Mouse (Mus musculus) c-Kit-positive CD71-negative TER-119-negative erythroid progenitor cells, embryonic 14.5 days (primary cell): Measurements from ENCODE around the gene Wdr46.

ENCODE experiments used
- DNase-seq: peaks from one replicate; pipeline ENCODE4 v3.0.0-alpha.2; 2013; ENCODE audit warnings: low read depth

Gene Wdr46

DNA sequence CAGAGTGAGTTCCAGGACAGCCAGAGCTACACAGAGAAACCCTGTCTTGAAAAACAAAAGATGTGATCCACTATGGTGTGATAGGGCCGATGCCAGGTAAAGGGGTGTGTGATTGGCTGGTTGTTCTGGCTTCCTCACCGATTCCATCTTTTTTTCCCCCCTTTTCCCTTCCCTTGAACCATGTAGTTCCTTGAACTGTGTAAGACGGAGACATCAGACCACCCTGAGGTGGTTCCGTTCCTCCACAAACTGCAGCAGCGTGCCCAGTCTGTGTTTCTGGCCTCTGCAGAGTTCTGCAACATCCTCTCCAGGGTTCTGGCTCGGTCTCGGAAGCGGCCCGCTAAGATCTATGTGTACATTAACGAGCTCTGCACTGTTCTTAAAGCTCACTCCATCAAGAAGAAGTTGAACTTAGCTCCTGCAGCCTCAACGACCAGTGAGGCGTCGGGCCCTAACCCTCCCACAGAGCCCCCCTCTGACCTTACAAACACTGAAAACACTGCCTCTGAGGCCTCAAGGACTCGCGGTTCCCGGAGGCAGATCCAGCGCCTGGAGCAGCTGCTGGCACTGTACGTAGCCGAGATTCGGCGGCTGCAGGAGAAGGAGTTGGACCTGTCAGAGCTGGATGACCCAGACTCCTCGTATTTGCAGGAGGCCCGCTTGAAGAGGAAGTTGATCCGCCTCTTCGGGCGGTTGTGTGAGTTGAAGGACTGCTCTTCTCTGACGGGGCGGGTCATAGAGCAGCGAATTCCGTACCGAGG, 29.2 kb upstream of the Wdr46 start:
- DNase-seq = no peak

DNA sequence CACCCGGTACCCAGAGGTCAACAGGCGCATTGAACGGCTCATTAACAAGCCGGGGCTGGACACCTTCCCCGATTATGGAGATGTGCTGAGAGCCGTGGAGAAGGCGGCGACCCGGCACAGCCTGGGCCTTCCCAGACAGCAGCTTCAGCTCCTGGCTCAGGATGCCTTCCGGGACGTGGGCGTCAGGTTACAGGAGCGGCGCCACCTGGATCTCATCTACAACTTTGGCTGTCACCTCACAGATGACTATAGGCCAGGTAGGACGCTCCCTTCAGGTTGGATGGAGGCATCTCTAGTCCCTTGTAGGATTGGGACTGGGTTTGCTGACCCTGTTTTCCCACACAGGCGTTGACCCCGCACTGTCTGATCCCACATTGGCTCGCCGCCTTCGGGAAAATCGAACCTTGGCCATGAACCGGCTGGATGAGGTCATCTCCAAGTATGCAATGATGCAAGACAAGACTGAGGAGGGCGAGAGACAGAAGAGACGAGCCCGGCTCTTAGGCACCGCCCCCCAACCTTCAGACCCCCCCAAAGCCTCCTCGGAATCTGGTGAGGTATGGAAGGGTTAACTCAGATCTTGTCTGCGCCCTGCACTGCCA, 28.5 kb upstream of the Wdr46 start:
- DNase-seq = no peak

DNA sequence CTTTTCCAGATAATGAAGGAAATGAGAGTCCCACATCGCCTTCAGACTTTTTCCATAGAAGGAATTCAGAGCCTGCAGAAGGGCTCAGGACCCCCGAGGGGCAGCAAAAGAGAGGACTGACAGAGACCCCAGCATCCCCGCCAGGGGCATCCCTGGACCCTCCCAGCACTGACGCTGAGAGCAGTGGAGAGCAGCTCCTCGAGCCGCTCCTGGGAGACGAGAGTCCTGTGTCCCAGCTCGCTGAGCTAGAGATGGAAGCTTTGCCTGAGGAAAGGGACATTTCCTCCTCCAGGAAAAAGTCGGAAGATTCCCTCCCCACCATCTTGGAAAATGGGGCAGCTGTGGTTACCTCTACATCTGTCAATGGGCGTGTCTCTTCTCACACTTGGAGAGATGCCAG, 27.2 kb upstream of the Wdr46 start:
- DNase-seq = no peak

DNA sequence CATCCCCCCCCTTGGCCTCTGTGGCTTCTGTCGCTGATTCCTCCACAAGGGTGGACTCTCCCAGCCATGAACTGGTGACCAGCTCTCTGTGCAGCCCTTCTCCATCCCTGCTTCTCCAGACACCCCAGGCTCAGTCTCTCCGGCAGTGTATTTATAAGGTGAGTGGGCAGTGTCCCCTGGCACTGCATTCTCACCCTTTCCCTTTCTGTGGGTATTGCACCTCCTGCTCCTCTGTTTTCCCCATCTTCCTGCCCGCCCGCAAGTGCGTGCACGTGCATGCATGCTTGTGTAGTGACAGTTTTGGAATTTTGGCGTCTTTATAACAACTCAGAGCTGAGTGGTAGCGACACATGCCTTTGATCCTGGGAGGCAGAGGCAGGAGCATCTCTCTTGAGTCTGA, 26.6 kb upstream of the Wdr46 start:
- DNase-seq = no peak

DNA sequence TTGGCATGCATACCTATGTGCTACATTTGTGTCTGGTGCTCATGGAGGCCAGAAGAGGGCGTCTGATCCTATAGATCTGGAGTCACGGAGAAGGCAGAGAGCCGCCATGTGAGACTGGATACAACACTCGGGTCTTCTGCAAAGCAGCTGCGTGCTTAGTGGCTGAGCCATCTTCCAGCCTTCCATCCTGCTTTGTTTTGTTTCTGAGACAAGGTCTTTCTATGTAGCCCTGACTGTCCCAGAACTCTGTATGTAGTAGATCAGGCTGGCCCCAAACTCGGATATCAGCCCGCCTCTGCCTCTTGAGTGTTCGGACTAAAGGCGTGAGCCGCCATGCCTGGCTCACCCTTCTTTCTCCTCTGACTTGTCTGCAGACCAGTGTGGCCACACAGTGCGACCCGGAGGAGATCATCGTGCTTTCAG, 25.5 kb upstream of the Wdr46 start:
- DNase-seq = no peak

DNA sequence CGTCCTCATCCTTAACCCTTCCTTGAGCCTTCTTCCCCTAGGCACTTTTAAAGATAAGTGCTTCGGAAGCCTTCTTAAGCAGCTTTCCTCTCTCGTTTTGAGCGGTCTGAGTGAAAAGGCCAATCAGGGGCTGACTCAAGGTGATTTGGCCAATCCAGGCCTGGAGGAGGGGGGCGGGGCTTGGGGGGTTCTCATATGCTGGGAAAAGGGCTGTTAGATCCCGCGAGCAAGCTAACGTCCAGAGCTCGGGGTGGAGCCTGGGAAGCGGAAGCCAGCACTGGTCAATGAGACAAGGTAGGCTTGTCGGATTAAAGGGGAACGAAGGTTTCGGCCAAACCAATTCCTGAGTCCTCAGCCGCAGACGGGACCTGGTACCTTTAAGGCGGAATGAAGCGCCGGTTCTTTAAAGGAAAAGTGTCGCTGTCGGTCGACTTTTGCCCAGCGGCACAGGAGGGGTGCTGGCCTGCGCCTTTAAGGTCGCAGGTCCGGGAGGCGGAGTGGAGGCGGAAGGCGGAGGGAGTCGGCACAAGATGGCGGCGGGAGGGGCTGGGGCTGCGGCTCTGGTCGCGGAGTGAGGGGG, 24.7 kb upstream of the Wdr46 start, which contains the start of the genes Tapbp and Zbtb22:
TSS of gene Tapbp (plus strand) at position 229 of the 580 bp plus-strand sequence.
TSS of gene Zbtb22 (plus strand) at position 234 of the 580 bp plus-strand sequence.
- peak; percentile 98 for DNase-seq

DNA sequence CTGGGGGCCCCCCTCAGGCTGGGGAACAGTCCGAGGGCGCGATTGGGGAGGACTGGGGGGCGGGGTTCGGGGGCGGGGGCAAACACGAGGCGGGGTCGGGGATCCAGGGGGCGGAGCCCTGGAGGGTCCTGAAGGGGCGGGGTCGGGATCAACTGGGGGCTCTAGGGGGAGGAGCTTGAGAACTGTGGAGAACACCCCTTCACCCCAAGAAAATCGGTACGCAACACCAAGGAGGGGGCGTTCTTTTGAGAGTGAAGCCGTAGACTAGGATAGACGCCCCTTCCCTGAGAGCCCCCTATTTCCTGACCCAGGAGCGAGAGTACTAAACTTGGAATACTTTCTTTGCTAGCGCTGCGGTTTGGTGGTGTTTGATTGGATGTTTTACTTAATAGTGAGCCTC, 24.2 kb upstream of the Wdr46 start:
- DNase-seq = no peak

DNA sequence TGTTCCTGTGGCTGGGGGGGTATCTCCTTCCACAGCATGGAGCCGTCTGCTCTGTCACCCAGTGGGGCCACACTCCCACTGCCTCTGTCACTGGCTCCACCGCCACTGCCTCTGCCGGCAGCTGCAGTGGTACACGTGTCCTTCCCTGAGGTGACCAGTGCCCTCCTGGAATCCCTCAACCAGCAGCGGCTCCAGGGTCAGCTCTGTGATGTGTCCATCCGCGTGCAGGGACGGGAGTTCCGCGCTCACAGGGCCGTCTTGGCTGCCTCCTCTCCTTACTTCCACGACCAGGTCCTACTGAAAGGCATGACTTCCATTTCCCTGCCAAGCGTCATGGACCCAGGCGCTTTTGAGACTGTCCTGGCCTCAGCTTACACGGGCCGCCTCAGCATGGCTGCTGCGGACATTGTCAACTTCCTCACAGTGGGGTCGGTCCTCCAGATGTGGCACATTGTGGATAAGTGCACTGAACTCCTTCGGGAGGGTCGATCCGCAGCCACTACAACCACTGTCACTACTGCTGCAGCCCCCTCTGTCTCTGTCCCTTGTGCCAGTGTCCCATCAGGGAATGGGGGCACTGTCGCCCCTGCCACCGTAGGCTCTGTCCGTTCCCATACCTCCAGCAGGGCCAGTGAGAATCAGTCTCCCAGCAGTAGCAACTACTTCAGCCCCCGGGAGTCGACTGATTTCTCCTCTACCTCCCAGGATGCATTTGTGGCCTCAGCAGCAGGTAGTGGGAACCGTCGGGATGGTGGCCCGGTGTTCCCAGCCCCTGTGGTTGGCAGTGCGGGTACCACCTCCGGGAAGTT, 23.4 kb upstream of the Wdr46 start:
- no peak for DNase-seq

DNA sequence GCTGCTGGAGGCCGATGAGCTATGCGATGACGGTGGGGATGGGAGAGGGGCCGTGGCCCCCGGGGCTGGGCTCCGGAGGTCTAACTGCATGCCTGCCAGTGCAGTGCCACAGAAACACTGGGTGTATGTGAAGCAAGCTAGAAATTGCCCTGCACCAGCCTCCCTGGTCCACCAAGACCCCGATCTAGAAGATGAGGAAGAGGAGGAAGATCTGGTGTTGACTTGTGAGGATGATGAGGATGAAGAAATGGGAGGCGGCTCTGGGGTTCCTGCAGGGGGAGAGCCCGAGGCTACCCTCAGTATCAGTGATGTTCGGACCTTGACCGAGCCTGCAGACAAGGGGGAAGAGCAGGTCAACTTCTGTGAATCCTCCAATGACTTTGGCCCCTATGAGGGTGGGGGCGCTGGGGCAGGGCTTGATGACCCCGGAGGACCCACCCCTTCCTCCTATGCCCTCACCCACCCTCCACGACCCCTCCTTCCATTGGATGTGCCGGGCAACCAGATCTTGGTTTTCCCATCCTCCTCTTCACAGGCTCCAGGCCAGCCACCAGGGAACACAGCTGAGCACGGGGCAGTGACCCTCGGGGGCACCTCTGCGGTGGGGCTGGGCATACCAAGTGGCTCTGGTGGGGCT, 22.7 kb upstream of the Wdr46 start:
- no peak for DNase-seq

DNA sequence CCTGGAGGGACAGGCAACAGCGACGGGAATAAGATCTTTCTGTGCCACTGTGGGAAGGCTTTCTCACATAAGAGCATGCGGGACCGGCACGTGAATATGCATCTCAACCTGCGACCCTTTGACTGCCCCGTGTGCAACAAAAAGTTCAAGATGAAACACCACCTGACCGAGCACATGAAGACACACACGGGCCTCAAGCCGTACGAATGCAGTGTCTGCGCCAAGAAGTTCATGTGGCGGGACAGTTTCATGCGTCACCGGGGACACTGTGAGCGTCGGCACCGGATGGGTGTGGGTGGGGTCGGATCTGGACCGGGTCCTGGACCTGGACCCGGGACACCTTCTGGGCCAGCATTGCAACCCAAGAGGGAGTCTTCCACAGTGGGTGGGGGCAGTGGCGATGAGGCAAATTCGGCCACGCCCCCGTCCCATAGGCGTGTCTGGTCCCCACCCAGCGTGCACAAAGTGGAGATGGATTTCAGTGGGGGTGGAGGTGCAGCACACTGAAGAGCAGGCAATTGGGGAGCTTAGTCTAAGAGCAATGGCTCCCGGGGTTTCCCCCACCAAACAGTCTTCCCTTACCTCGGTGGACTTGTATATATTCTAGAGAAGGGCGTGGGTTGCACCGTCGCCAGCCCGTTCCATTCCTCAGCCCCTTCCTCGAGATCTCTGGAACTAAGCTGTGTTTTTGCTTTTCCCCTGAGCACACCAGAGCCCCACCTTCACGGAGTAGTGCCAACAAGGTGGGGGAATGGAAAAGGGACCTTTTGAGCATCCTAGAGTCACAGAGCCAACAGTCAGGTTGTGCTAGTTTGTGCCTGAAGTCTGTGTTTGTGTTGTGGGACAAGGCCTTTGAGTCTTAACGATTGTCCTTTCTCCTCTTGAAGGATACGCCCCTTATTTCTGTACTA, 21.9 kb upstream of the Wdr46 start:
- no peak for DNase-seq

DNA sequence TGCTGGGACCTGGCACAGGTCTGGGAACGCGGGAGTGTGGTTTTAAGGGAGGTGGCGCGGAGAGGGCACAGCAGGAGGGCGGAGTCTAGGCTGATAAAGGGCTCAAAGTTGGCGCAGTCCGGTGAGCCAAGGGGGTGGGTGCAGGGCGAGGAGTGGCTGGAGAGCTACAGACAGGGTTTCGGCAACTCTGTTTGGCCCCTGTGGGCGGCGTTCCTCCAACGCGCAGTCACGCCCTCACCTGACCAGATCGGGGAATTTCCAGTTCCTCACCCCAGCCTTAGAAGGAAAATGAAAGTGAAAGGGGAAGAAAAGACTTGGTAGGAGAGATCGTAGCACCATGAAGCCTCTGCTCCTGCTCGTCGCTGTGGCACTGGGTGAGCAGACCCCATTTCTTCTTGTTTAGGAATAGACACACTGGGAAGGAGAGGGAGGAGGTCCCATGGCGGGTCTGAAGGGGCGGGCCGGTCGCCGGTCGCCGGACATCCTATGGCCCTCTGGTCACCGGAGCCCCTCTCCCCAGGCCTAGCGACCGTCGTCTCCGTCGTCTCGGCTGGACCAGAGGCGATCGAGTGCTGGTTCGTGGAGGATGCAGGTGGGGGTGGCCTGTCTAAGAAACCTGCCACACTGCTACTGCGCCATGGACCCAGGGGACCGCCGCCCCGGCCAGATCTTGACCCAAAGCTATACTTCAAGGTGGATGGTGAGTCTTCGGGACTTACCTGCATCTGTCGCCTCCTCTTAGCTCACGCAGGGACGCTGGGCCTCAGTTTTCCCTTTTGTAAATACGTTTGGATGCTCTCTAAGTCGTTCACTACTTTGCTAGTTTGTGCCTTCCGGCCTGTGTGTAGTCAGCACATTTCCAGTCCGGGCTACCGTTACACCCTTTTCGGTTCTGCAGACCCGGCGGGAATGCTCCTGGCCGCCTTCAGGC, 20.8 kb upstream of the Wdr46 start:
- DNase-seq = no peak

DNA sequence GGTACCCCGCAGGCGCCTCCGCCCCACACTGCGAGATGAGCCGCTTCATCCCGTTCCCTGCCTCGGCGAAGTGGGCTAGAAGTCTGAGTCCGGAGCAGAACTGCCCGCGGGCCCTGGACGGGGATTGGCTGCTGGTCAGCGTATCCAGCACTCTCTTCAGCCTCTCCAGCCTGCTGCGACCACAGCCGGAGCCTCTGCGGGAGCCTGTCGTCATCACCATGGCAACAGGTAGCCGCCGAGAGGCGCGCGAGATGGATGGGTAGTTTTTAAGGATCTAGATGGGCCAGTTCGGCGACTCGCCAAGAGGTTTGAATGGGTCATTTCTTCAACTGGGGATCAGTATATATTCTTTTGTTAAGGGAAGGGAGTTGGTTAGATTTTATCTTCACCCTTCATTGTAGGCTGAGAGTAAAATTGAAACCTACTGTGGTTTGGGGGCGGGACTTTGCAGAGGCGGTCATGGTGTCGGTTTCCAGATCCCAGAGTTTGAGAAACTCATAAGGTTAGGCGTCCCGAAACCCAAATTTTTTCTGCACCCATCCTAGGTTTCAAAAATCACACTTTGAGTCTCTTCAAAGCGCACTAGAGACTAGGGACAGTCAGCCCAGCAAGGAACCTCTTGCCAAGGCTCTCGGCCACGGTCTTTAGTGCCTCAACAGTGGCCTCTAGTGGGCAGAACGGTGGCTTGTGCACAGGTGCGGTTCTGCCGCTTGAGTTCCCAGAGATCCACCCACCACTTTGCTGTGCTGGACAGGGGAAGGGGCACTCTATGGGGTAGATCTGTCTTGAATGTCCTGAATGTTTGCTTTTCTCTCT, 20.0 kb upstream of the Wdr46 start:
- no peak for DNase-seq

DNA sequence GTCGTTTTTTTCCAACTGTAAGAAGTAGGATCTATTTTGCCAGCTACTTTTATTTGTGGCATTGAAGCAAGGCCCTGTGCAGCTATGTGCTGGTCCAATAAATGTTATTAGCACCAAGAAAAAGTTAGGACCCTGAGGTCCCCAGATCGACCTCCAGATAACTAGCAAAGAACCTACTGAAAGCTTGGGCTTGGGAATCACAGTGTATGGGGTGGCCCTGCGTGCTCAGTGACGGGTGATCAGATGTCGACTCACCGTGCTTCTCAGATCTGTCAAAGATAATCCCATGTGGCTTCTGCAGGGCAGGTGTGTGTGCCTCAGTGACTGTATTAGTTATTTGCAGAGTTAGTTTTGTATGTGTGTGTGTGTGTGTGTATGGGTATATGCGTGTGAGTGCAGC, 19.1 kb upstream of the Wdr46 start:
- no peak for DNase-seq

DNA sequence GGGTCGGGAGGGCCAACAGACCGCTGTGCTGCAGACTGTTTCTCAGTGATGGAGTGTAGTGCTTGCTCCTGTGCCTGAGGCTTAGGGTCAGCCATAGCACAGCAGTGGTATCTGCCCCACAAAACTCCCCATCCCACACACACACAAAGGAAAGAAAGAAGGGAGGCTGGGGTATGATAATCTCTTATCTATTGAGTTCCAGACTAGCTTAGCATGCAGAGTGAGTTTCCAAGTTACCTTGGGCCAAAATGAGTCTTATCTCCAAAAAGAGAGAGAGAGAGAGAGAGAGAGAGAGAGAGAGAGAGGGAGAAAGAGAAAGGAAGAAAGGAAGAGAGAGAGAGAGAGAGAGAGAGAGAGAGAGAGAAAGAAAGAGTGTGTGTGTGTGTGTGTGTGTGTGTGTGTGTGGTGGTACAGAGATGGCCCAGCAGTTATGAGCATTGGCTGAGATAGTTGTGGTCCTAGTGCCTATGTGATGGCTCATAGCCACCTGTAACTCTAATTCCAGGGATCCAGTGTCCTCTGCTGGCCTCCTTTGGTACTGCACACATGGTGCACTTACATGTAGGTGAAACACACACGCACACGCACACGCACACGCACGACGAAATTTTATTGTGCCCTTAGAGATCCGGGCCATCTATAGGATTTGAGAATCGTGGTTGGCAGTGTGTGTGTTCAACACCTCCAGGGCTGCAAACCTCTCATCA, 15.7 kb upstream of the Wdr46 start:
- no peak for DNase-seq

DNA sequence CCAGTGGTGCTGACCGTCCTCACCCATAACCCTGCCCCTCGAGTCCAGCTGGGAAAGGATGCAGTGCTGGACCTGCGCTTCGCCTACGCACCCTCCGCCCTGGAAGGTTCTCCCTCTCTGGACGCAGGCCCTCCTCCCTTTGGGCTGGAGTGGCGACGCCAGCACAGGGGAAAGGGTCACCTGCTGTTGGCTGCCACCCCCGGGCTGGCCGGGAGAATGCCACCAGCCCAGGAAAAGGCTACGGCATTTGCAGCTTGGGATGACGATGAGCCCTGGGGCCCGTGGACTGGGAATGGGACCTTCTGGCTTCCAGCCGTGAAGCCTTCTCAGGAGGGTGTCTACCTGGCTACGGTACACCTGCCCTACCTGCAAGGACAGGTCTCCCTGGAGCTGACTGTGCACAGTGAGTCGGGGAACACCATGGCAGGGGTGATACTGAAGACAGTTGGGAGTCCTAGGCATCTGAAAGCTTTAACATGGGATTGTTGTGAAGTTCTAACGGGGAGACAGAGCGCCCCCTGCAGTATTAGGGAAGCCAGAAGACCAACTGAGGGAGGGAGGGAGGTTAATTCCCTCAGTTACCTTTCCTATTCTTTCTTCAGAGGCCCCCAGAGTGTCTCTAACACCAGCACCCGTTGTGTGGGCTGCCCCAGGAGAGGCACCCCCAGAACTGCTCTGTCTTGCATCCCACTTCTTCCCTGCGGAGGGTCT, 14.9 kb upstream of the Wdr46 start:
- DNase-seq = no peak

DNA sequence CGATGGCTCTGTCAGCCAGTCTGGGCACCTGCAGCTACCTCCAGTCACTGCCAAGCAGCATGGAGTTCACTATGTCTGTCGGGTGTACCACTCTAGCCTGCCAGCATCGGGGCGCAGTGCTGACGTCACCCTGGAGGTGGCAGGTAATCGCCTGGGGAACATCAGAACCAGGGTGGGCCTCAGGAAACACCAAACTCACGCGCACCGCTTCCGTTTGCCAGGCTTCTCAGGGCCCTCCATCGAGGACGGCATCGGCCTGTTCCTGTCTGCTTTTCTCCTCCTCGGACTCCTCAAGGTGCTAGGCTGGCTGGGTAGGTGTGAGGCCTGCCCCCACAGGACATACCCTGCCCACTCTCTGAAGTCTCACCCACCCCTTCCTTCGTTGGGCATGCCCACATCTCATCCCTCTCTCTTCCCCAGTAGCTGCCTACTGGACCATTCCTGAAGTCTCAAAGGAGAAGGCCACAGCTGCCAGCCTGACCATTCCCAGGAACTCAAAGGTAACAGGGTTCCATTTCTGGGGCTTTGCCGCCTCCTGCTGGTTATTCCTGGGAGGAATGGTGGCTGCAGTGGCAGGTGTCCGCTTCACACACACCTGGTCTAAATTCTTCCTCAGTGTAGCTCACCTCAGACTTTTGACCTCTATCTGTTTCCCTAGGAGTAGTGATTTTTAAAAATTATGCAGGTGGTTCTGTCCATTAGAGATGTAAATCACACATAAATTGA, 14.1 kb upstream of the Wdr46 start:
- no peak for DNase-seq
